Mouse (Mus musculus) T-helper 17 cell (primary cell): ENCODE results near the gene Atp12a.

Experiments used
- in situ Hi-C, 2 experiments: fragments of 300-600 bp; cut with MboI, MseI; formaldehyde crosslinking; loops; 1 replicate in 1 of 2; 2 replicates in 1 of 2; pipeline ENCODE4 v1.15.1; 2025; ENCODE audit warnings: high pct_unique_total_duplicates in 2 of 2

Atp12a gene

DNA sequence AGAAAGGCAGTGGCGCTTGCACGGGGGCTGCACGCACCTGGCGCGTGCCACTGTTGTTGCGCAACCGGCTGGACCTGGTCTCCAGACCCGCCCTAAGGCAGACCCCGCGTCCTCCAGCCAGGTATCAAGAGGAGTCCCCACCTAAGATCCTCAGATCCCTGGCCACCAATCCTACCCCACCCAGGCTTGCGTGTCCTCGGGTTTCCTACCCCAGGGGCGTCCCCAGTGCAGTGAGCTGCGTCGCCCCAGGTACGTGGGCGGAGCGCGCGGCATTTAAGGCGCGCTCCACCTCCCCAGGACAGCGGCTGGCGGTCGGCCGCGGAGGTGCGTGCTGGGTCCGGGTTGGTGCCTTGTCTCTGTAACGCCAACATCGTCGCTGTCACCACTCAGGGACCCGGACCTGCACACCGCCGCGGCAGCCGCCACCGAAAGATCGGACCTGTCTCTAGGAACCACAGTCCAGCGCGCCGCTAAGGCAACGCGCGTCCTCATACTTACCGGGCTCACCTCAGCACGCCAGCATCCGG is at the start of gene Atp12a:
Atp12a (plus strand) TSS at position 358 of the 527 bp plus-strand sequence.
- in situ Hi-C loops = no loop called here

DNA sequence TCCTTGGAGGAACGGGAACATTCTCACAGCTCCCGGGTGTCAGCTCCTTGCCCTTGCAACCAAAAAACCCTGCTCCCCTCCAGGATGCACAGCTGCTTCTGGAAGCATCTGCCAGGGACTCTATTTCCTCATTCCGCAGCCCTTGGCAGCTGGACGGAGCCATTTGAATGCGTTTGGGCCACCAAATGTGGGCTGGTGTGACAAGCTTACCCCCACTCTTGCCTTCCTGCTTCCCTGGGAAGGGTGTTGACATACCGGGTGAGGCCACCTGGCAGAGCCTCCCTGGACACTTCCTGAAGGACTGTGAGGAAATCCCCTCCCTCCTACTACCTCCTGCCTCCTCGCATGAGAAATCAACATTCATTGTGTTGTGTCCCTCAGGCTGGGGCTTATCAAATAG is 49.3 kb upstream of the Atp12a start:
- in situ Hi-C loops = no loop called here

DNA sequence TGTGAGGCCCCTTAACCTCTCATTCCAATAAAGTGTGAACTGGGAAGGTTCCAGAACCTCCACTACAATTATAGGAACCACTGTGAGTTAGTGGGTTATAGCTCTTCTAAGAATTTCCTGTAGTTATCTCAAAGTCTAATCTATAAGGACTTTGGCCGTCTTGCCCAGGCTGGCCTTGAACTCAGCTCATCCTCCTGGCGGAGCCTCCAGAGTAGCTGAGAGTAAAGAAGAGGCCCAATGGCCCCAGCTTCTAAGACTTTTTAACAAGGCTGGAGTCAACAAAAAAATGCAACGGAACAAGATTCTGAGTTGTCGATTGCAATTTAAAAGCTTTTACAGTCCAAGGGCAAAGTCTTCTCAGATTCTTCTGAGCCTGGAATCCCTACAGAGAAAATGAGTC is 48.5 kb upstream of the Atp12a start:
- in situ Hi-C loops = no loop called here

DNA sequence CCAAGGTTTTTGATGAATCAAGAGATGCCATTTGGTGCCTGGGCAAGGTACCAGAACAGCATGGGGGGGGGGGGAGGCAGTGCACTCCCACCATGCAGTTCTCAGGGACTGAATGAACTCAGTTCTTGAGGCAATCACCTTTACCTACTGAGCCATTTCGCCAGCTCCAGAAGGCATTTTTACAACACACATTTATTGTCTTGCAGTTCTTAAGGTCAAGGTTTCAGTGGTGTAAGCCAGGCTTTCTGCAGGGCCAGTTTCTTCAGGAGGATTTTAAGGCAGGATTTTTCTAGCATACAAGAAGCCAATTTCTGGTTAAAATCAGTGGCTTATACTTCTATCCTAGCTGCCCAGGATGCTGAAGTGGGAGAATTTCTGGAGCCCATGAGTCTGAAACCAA is 41.9 kb upstream of the Atp12a start:
- in situ Hi-C loops = loop anchor here in 1 of 2 experiments (10.0 kb wide), 1 partner anchor 652 kb away; no protein-coding TSS in a partner anchor

DNA sequence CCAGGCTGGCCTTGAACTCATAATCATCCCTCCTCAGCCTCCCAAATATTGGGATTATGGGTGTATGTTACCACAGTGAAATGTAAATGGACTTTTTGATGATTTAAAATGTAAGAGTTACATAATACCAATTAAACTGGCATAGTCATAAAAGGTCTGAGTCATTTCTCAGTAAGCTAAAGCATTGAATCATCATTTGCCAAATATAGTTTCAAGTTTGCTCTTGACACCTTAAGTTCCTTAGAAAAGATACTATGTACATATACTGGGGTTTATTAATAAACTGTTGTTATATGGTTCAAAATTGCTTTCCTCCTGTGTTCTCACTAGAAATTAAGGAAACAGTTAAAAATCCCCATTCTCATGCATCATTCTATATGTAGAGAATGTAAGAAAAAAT is 39.8 kb upstream of the Atp12a start:
- in situ Hi-C loops = loop anchor here in 1 of 2 experiments (10.0 kb wide), 1 partner anchor 650 kb away; no protein-coding TSS in a partner anchor

DNA sequence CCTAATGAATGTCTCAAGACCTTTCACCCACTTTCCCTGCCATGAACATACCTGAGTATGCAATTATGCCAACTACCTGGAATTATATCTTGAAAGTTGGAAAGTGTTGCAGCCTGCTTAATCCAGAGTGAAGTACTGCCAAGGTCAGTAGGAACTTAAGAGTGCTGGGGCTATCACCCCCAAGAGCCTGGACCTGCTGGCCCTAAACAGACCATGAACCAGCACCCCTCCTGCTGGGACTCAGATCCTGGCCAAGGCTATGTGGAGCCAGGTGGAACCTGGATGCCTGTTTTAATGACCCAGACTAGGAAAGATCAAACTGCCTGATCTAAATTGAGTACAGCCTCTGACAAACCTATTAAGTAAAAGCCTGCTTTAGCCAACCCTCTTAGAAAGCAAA is 31.2 kb upstream of the Atp12a start:
- in situ Hi-C loops = no loop called here

DNA sequence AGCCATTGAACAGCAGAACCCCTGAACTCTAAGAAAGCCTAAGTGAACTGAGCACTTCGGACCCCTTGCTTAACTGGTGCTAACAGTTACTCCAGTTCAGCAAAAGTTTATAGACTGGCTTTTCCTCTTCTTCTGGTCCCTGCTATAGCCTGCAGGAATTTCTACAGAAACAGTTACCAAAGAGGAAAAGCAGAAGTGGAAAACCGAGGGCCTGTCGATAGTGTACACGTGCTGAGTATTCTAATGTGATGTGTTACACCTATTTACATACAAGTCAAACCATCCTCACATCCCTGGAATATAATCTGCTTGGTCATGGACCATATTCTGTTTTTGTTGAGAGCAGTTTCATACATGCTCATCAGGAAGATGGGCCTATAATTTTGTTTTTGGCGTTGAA is 30.4 kb upstream of the Atp12a start:
- in situ Hi-C loops = no loop called here

DNA sequence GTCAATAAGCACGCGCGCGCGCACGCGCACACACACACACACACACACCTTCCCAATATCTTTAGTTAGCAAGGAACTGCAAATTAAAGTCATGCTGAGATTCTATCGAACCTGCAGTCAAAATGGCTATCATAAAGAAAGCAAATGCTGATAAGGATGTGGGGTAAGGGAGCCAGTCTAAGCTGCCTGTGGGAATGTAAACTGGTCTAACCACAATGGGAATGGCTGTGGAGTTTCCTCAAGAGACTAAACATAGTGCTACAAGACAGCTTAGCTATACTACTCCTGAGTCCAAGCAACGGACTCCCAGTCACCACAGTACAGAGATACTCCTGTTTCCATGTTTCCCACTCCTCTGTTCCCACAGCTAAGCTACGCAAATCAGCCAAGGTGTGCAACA is 28.8 kb upstream of the Atp12a start:
- in situ Hi-C loops = no loop called here

DNA sequence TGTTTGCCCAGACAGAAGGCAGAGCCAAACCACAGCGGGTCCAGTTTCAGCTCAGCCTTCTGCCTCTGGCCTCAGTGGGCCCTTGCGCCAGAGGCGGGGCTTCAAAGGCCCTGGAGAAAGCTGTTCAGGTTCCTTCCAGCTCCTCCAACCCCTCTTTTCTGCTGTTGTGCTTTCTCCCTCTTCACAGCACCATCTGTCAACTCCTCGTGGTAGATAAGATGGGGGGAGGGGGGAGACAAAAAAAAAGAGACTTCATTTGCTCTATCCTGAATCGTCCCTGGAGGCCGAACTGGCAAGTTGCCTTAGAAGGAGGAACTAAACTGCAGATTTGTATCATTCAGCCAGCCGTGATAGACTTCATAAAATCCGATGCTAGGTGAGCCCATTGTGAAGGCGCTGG is 27.8 kb upstream of the Atp12a start:
- in situ Hi-C loops = no loop called here

DNA sequence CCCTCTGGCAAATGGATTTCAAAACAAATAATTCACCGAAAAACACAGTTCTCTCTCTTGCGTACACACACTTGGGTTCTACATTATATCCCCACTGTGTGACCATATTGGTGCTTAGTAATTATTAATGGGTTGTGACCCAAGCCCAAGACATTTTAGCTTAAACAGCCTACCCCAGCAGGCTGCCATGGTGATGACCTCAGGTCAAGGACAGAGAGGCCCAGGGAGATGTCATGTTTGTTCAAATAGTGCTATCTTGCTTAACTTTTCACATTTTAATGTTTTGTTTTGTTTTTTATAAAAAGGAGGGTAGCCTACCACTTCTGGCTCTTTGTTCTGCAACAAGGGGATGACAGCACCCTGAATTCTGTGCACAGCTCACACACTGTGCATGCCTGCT is 27.2 kb upstream of the Atp12a start:
- in situ Hi-C loops = no loop called here

DNA sequence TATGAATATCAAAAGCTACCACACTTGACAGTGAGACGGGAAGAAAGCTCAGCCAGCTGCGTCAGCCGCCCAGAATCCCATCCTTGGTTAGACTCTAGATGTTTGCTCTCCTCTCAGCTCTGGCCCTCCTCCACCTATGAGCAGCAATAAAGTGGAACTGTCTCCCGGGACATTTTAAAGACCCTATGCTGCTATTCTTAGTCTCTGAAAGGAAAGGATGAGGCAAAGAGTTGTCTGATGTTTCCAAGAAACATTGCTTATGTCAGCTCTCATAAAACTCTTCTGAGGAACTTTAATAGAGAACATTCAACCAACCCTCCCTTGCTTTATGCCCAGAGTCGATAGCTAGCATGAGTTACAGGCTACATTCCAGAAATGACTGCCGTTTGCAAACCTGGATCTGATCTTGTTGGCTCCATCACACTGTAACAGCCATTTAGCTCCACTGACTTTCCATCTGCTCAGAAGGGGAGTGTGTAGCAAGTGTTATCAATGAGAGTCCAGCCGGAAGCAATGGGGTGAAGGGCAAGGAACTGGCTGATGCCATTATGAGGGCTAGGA is 25.9 kb upstream of the Atp12a start:
- in situ Hi-C loops = no loop called here

DNA sequence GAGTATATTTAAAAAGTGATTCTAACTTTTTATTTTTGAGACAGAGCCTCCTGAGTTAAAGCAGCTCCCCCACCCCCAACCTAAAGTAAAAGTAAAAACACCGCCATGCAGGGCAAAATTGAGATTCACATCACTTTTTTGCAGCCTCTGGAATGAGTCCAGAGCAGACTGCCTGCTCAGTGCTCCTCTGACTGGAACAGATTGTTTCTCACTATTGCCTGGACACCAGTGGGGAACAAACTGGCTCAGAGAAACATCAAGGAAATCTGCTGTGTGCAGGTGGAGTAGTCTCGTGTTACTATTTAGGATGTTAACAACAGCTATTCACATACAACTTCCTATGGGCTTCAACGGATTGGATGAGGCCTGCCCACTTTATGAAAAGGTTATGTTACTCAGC is 16.2 kb upstream of the Atp12a start:
- in situ Hi-C loops = no loop called here

DNA sequence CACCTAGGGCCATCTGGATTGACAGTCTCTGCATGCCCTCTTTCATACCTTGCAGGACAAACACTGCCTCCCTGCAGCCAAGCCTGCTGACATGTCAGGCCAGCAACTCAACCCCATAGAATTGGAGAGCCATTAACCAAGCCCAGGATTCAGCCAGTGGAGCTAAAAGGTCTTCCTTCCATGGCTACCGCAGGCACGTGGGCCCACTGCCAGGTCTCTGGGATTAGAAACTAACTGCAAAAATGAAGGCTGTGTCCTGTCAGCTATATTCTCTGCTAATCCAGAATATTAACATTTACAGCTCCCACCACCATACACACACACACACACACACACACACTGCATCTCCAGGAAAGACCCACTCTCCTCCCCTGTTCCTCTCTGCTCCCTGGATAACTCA is 15.3 kb upstream of the Atp12a start:
- in situ Hi-C loops = no loop called here

DNA sequence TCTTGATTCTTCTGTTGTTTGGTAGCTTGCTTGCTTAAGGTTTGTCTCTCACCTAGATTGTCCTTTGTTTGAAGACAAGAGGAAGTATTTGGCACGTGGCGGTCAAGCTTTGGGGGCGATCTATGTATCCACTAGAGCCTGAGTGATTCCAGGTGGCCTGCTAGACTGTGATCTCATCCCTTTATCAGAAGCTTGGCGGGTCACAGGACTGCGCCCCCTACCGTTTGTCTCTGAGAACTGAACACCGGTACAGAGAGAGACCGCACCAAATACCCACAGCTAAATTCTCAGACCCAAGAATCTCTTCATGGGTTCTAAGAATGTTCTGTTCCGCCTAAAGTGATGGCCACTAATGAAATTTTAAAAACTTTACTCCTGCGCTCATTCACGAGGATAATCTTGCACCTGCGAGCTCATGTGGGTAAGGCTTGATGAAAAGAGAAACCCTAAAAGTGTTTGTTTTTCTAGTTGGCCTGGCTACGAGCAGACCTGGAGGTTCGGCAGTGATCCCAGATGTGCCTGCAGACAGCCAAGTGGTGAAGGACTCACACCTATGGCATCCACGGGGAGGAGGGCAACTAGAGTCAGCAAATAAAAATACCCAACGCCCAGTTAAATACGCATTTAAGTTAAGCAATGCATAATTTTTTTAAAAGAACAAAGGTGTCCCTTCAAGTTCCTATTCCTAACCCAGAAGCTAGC is 12.8 kb upstream of the Atp12a start:
- in situ Hi-C loops = loop anchor here (5.0 to 10.0 kb wide), 2 partner anchors 40 to 147 kb away; no protein-coding TSS in a partner anchor

DNA sequence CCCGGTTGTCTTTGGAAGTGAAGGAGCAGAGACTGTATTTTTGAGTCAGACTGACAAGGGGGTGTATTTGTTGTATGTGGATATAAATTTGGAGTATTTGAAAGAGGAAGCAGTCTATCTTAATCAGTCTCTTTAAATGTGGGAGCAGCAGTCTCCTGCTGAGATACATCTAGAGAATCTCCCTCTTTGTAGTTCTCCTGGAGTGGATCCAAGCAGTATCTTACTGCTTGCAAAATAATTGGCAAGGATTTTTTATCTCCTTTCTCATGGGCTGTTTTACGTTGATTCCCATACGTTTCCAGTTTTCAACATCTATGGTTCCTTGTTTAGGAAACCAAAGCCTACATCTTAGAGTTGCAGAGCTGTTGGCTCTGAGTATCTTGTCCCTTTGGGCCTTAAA is 10.1 kb upstream of the Atp12a start:
- in situ Hi-C loops = loop anchor here (5.0 to 10.0 kb wide), 2 partner anchors 43 to 150 kb away; no protein-coding TSS in a partner anchor

DNA sequence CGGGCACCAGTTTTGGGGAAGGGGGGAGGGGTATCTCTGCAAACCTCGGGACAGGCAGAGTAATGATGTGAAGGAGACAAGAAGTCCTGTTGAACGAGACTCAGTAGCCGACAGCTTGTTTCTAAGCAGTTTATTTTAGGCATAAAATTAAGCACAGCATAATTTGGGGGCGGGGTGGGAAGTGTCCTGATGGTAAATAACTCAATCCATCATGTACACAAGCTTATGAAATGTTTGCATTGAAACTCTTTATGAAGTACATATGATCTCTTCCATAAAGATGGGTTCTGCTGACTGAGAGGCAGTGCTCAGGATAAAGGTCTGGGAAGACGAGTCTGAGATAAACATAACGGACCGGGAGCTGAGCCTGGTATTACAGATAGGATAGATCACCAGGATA is 9.5 kb upstream of the Atp12a start:
- in situ Hi-C loops = loop anchor here in 1 of 2 experiments (10.0 kb wide), 1 partner anchor 151 kb away; no protein-coding TSS in a partner anchor

DNA sequence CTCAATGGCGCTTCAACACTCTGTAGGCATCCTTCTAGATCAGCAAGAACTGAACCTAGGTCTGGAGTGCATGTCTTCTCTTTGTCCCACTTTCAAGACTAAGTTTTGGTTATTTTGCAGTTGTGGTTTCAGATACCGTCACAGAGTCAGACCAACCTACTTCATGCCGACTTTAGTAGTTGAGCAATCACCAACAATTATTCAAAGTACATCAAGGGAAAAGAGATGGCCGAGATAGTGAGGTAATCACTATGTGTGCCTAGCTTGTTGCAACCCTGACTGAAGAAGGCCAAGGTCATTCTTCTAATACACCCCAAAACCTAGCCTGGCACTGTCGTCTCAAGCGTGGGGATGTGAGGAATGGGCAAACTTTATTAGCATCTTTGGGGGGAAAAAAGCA is 8.7 kb upstream of the Atp12a start:
- in situ Hi-C loops = loop anchor here in 1 of 2 experiments (10.0 kb wide), 1 partner anchor 151 kb away; no protein-coding TSS in a partner anchor

DNA sequence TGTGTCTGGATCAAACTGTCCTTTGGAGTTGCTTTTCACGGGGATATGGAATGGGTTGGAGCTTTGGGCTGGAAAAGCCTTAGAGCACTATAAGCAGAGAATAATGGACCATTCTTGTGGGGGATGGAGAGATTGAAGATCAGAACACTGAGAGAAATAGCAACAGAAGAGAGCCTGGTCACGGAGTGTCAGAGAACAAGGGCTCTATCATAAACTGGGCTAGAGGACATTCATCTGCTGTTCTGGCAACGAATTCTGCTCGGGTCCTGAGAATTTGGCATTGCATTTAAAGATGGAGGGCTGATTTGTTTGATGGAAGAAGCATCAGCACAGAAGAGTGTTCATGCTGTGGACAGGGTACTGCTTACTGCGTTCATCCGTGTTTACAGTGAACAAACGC is 6.4 kb upstream of the Atp12a start:
- in situ Hi-C loops = loop anchor here in 1 of 2 experiments (10.0 kb wide), 1 partner anchor 154 kb away; no protein-coding TSS in a partner anchor

DNA sequence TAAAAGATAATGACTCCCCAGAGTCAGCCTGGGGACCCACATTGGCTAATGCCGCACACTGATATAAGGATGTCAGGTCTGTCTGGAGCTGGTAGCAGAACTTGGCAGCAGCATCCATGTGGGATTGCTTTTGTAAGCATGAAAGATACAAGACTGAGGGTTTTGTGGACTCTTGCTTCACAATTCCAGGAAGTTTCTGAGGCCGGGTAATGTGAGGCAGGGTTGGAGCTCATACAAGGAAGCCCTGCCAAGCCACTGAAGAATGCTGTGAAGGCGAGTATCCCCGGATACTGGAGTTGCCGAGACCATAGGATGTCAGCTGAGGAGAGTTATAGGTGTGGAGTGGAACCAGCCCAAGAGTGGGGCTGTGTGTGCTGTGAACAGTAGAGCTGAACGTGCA is 5.7 kb upstream of the Atp12a start:
- in situ Hi-C loops = loop anchor here in 1 of 2 experiments (10.0 kb wide), 1 partner anchor 154 kb away; no protein-coding TSS in a partner anchor

DNA sequence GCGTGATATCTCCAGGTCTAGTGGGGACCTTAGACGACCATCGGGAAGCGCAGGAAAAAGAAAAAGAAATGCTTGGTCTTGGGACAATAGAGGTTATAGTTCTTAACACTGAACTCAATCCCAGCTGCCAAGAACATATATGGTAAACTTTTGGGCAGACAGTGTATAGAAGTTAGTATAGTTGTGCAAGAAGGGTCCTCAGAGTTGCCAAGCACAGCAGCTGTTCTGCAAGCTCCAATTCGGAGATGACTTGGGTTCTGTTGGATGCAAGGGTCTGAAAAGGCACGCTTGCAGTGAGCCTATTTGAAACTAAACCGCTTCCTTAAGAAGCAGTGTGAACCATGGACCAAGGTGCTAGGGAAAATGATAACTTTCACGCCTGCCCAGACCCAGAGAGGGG is 424 bp downstream of the Atp12a start:
- in situ Hi-C loops = no loop called here

DNA sequence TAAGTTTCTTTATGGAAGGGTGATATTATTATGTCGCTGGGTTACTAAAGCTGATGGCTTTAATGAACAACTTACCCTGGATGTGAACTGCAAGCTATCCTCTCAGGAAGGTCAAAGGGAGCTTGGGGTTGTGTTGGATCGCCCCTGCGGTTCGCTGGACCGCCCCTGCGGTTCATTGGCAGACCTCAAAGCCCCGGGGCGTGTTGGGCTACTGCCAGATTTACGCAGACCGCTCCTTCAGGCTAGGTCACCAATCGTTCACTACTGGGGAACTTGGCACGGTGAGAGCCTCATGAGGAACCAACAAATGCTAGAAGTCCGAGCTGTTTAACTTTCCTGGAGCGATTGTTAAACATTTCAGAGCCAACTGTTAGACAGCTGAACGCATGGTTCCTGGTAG is 1.8 kb downstream of the Atp12a start:
- in situ Hi-C loops = no loop called here

DNA sequence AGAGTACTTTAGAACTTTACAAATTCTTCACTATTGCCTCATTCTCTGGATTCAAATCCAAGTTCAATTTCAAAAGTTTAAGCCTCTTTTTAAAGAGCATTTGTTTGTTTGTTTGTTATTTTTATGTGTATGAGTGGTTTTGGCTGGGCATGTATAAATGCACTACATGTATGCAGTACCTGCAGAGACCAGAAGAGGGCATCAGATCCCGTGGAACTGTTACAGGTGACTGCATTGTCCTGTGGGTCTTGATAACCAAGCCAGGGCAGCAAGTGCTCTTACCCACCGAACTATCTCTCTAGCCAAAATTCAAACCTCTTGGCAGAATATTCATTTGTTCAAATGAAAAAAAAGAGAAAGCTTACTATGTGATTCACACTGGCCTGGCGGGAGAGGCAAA is 4.0 kb downstream of the Atp12a start:
- in situ Hi-C loops = no loop called here

DNA sequence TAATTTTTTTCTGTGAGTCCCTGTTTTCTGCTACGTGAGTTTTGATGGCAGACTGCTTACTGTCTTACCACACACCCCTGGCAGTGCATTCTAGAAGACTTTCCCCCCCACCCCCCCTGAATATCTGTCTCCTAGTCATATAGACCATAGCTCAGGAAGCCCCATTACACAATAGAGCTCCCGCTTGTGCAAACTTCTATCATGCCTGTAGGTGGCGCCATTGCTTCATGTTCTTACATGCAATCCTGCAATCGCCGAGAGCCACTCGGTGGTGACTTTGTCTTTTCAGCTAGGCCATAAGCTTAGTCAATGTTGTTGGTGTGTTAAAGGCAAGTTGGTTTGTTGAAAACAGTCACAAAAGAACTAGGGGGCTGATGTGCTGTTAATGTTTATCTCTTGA is 10.9 kb downstream of the Atp12a start:
- in situ Hi-C loops = loop anchor here in 1 of 2 experiments (5.0 kb wide), 1 partner anchor 687 kb away; no protein-coding TSS in a partner anchor
